Mouse (Mus musculus): ENCODE measurements around the gene Gm17581.

GRCm38 (mm10) chr2:155779066-155779465 lies 43.4 kb upstream of the Gm17581 start:
- TF ChIP-seq CTCF (IDR thresholded peaks at IDR 0.05; ENCODE audit: extremely low read depth, insufficient read depth, low read length) (no peak), POLR2A (IDR thresholded peaks at IDR 0.05; ENCODE audit: extremely low read depth, insufficient read depth, low read length) (no peak)

All from cortical plate, adult 2 months (tissue).